Mouse (Mus musculus) CH12F3 (cell line): ENCODE measurements around the gene Farsa.
"Not testable (repeated sequence)": the region's sequence is repeated elsewhere in the genome, so short reads cannot be mapped to it uniquely, and the experiment has no call there.

Experiments
- in situ Hi-C: fragments of 300-500 bp; cut with MboI; formaldehyde crosslinking; loops from 2 replicates; pipeline ENCODE4 v1.14.3; 2020; ENCODE audit warnings: low sequenced_read_pairs

The Farsa gene

DNA sequence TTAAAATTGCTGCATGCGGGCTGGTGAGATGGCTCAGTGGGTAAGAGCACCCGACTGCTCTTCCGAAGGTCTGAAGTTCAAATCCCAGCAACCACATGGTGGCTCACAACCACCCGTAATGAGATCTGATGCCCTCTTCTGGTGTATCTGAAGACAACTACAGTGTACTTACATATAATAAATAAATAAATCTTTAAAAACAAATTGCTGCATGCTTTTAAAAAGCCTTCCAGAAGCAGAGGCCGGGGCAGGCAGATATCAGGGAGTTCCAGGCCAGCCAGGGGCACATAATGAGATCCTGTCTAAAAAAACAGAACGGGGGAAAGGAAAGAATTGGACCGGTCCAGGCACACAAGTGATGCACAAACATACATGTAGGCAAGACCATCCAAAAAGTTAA is 51.2 kb downstream of the Farsa start:
- in situ Hi-C loops, result not testable (repeated sequence)

DNA sequence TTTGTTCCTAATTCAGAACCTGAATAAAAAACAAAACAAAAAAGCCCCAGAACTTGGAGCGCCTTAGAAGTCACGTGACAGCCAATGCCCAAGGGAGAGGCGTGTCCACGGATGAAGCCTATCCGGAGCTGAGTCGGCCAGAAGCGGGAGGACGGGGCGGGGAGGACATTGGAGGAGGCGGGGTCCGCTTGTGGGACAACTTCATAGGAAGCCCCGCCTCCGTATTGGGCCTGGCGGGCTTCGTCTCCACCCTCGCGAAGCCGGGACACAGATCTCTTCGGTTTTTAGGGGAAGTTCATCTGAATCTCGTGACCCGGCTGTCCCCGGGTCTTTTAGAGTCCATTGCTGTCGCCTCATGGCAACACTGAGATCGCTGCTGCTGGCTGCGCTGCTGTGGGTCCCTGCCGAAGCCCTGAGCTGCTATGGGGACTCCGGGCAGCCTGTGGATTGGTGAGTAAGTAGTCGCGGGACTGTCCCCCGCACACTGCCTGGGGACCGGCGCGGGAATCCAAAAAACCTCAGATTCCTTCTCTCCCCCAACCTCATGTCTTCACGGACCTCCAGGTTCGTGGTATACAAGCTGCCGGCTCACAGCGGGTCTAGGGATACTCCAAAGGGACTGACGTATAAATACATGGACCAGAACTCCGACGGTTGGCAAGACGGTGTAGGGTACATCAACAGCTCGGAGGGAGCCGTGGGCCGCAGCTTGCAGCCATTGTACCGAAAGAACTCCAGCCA is 51.8 kb downstream of the Farsa start, which contains the start of gene Dnase2a:
Gene Dnase2a, plus strand, starts transcription at position 140 of the 741 bp plus-strand sequence.
- in situ Hi-C loops, result no loop called here

DNA sequence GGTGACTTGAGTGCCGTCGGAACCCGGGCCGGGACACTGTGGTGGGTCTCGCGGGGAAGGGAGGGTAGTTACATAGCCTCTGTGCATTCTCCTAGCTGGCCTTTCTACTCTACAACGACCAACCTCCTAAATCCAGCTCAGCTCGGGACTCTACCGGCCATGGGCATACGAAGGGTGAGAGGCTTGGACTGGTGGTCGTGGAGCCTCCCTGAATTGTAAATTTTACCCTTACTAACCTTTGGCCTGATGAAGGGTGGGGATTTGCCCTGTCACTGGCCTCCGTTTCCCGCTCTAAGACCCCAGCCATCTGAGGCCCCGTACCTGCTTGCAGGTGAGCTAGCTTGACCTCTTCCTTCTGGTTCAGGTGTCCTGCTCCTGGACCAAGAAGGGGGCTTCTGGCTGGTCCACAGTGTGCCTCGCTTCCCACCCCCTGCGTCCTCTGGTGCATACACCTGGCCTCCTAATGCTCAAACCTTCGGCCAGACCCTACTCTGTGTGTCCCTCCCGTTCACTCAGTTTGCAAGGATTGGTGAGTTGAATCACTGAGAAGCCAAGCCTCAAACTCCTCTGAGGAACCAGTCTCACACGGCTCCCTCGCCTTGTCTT is 52.5 kb downstream of the Farsa start:
- in situ Hi-C loops, result no loop called here

DNA sequence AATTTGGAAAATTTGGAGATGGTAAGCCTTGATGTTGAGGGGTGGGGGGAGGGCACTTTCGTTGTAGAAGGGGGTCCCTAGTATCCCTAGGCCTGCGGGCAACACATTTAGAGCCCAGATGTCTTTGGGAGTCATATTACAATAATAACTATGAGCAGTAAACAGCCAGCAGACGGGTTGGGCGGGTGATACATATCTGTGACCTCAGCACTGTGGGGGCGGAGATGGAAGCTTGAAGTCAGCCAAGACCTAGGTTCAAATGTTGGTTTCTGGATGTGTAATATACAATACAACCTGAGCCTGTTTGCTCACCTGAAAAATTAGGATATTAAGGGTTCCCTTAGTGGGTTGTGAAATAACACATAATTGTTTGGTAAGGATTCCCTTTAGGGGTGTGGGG is 53.2 kb downstream of the Farsa start:
- in situ Hi-C loops, result no loop called here

DNA sequence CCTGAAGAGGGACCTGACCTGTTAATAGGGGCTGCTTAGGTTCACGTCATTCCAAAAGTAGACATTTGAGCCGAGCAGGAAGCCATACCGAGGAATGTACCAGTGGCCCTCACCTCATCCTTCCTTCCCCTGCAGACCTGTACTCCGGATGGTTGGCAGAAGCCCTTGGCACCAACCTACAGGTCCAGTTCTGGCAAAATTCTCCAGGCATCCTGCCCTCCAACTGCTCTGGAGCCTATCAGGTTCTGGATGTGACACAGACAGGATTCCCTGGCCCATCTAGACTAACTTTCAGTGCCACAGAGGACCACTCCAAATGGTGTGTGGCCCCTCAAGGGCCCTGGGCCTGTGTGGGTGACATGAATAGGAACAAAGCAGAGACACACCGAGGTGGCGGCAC is 53.8 kb downstream of the Farsa start:
- in situ Hi-C loops, result no loop called here

DNA sequence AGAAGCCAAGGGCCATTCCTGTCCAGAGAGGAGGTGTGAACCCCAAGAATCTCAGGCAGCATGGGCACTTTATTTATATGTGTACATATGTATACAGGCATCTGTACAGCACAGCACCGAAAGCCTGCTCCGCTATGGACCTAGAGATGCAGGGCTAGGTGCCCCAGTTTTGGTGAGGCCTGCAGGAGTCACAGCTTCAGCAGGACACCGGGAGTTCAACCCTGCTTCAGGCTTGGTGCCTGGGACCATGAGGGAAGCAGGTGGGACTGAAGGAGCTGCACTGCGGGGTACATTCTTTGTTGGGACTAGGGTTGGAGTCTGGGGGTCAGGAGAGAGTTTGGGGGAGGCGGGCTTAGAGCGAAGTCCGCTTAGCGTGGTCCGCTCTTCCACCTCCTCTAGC is 55.1 kb downstream of the Farsa start:
- in situ Hi-C loops, result no loop called here

DNA sequence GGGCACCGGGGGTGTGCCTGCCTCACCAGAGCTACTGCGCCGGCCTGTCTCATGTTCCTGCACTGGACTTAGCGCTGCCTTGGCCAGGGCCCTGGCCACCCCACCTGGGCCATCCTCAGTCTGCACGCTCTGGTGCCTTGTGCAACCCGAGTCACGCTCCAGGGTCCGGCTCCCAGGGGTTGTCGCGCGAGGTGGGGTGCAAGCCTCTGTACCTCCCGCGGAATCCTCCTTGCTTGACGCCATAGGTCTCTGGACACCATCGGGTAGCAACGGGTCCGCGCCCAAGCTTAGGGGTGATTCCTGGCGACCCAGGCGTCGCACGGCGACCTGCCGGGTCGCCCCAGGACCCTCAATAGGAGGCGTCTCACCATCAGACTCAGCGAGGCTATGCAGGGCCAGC is 55.6 kb downstream of the Farsa start:
- in situ Hi-C loops, result no loop called here

DNA sequence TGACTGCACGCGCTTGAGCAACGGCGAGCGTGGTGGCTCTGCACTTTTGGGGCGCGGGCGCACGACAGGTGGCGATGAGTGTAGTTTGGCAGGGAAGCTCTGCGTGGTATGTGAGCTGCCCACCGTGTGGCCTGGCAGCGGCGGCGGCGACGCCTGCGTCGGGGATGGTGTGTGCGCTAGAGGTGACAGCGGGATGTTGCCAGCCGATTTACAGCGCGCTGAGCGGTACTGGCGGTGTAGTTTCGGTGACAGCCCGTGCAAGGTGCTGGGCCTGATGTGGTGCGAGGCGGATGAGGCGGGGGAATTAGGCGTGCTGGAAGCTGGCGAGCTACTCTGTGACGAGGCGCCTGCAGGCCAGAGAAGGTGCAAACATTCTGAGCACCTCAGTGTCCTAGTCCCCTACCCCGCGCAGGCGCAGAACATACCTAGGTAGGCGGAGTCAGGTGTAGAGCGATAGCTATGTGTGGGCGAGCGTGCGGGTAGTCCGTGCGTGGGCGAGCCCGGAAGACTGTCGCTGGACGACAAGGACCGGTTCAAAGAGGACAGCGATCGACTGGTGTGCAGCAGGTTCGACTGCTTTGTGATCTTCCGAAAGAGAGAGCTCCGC is 56.2 kb downstream of the Farsa start:
- in situ Hi-C loops, result no loop called here

DNA sequence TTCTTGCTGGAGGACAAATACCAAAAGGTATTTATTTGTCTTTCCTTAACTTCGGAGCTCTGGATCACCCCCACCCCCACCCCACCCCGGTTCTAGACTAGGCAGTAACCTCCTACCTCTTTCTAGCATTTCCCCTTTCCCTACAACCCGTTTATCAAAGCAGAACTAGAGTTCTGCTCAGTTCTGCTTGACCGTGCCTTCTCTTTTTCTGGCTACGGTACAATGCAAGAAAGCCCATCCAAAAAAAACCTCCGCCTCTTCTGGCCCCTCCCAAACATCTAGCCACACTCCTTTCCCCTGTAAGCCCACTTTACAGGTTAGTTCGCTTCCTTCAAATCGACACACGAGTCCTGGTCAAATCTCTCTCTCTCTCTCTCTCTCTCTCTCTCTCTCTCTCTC is 56.7 kb downstream of the Farsa start:
- in situ Hi-C loops, result no loop called here

DNA sequence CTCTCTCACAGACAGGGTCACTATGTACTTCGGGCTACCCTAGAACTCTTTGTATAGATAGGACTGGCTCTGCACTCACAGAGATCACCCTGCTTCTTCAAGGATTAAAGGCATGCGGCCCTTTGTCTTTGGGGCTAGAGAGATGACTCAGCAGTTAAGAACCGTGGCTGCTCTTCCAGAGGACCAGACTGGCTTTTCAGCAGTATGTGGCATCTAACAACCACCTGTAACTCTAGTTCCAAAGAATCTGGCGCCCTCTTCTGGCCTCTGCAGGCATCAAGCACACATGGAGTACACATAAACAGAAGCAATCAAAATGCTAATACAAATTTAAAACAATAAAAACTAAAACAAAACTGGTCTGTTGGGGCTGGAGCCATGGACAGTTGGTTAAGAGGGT is 57.2 kb downstream of the Farsa start:
- in situ Hi-C loops, result no loop called here

DNA sequence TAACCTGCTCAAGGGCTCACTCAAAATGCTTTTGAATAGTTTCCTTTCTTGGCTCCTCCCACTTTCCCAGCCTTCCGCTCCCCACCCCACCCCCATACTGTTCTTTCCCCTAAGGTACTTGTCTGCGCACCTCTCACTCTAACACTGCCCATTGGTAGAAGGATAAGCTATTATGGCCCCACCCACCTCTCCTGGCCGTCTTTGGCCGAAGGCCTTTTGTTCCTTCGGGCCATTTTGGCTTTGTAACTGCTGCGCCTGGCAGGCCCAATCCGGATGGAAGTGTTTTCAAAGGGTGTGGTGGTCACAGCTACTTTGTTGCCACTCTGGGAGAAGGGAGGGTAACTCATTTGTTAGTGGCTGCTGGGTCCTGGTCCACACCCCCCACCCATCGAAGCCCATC is 58.5 kb downstream of the Farsa start:
- in situ Hi-C loops, result no loop called here

DNA sequence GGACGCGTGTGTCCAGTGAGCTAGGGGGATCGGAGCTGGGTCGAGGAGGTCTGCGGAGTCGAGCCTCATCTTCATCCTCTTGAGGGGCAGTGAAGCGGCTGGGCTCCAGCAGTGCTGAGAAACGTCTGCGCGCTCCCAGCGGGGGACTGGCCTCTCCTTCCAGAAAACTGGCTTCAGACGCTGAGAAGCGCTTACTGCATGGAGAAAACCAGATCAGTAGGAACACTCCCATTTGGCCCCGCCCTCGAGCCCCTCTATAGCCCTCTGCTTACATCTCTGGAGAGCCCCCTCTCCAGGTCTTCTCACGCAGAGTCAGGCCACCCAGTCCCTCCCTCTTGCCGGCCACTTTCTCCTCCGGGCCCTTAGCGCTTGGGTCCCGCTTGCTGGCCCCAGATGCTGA is 61.0 kb downstream of the Farsa start:
- in situ Hi-C loops, result no loop called here

DNA sequence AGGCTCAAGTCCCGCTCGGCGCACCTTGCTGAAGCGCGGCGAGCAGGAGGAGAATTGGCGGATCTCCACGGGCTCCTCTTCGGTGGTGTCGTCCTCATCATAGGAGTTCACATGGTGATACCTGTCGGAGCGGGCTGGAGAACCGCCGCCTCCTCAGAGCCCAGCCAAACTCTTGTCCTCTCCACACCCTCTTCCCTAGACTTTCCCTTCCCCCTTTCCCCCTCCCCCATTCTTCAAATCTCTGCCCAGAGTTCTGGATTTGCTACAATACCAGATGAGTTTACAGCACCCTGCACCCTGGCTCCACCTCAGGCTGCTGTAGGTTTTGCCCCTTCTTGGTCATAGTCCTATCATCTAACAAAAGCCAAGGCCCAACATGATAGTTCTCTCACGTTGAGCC is 61.9 kb downstream of the Farsa start:
- in situ Hi-C loops, result no loop called here
